Mouse (Mus musculus): Measurements from ENCODE around the gene Gabarapl2.

Gene Gabarapl2

GRCm38 (mm10) chr8:111967246-111967870, 26.9 kb downstream of the Gabarapl2 start:
- in situ Hi-C loops (cut with MboI; ENCODE audit: low sequenced_read_pairs) = no loop called here

GRCm38 (mm10) chr8:111968541-111968940, 28.0 kb downstream of the Gabarapl2 start:
- in situ Hi-C loops (cut with MboI; ENCODE audit: low sequenced_read_pairs) = no loop called here

GRCm38 (mm10) chr8:111968991-111969390, 28.5 kb downstream of the Gabarapl2 start:
- in situ Hi-C loops (cut with MboI; ENCODE audit: low sequenced_read_pairs) = no loop called here

- in situ Hi-C loops (cut with MboI; ENCODE audit: low sequenced_read_pairs) = no loop called here
Observed at GRCm38 (mm10) chr8:111974138-111974537, 33.6 kb downstream of the Gabarapl2 start.

- in situ Hi-C loops (cut with MboI; ENCODE audit: low sequenced_read_pairs) = no loop called here
Observed at GRCm38 (mm10) chr8:111975706-111976105, 35.2 kb downstream of the Gabarapl2 start.

- in situ Hi-C loops (cut with MboI; ENCODE audit: low sequenced_read_pairs) = no loop called here
Observed at GRCm38 (mm10) chr8:111976326-111976725, 35.8 kb downstream of the Gabarapl2 start.

- in situ Hi-C loops (cut with MboI; ENCODE audit: low sequenced_read_pairs) = no loop called here
Observed at GRCm38 (mm10) chr8:111978147-111978546, 37.6 kb downstream of the Gabarapl2 start.

GRCm38 (mm10) chr8:111982116-111982515, 41.6 kb downstream of the Gabarapl2 start:
- in situ Hi-C loops (cut with MboI; ENCODE audit: low sequenced_read_pairs) = no loop called here

GRCm38 (mm10) chr8:111984511-111984910, 44.0 kb downstream of the Gabarapl2 start:
- in situ Hi-C loops (cut with MboI; ENCODE audit: low sequenced_read_pairs) = no loop called here

- in situ Hi-C loops (cut with MboI; ENCODE audit: low sequenced_read_pairs) = no loop called here
Observed at GRCm38 (mm10) chr8:111989911-111990310, 49.4 kb downstream of the Gabarapl2 start.

- in situ Hi-C loops (cut with MboI; ENCODE audit: low sequenced_read_pairs) = no loop called here
Observed at GRCm38 (mm10) chr8:111991278-111991677, 50.8 kb downstream of the Gabarapl2 start.

- in situ Hi-C loops (cut with MboI; ENCODE audit: low sequenced_read_pairs) = no loop called here
Observed at GRCm38 (mm10) chr8:111992013-111992702, 51.7 kb downstream of the Gabarapl2 start, which contains the start of gene Adat1. Adat1 (minus strand) TSS chr8:111992302.

- in situ Hi-C loops (cut with MboI; ENCODE audit: low sequenced_read_pairs) = no loop called here
Observed at GRCm38 (mm10) chr8:111992703-111993039, 52.2 kb downstream of the Gabarapl2 start.

Data from CH12F3 (cell line).